Mouse (Mus musculus) forebrain, embryonic 14.5 days (tissue): ENCODE data around the gene Rab7. TPM values are rescaled to one million over a fixed set of nuclear protein-coding genes. Genes with fewer than 3 reads are reported as not detected.
A peak's percentile ranks its signal among the peaks of the same experiment; 100 is the strongest.

Experiments
- ATAC-seq: fragments of 200-750 bp; cut with Nextera tagmentation; 2 replicates; pipeline ENCODE4 v1.8.0; 2017; ENCODE audit warnings: mild to moderate bottlenecking, moderate library complexity
- DNase-seq: peaks from one replicate; pipeline ENCODE4 v3.0.0-alpha.2; 2015; ENCODE audit warnings: low spot score
- H3K27ac ChIP-seq: fragments of 300-500 bp; sonication (generic); 2 replicates; pipeline ENCODE4 v1.5.1; 2014; ENCODE audit warnings: low read depth, mild to moderate bottlenecking, control low read depth, low read length, moderate library complexity
- H3K27me3 ChIP-seq: fragments of 300-500 bp; sonication (generic); replicated peaks from 2 replicates; pipeline ENCODE4 v1.6.1; 2014; ENCODE audit warnings: low read length, control low read depth, mixed read lengths; ENCODE audit not compliant: control insufficient read depth, insufficient read depth
- H3K36me3 ChIP-seq: fragments of 300-500 bp; sonication (generic); 2 replicates; pipeline ENCODE4 v1.6.1; 2014; ENCODE audit warnings: low read length, control low read depth; ENCODE audit not compliant: control insufficient read depth, insufficient read depth
- H3K4me1 ChIP-seq: fragments of 300-500 bp; sonication (generic); 2 replicates; pipeline ENCODE4 v1.6.1; 2014; ENCODE audit warnings: antibody characterized with exemption, low read length, control low read depth; ENCODE audit not compliant: control insufficient read depth, insufficient read depth
- H3K4me2 ChIP-seq: fragments of 300-500 bp; sonication (generic); 2 replicates; pipeline ENCODE4 v1.6.1; 2014; ENCODE audit warnings: mild to moderate bottlenecking, control low read depth, low read length
- H3K4me3 ChIP-seq: fragments of 300-500 bp; sonication (generic); 2 replicates; pipeline ENCODE4 v1.5.1; 2014; ENCODE audit warnings: low read depth, low read length, control low read depth
- H3K9ac ChIP-seq: fragments of 300-500 bp; sonication (generic); 2 replicates; pipeline ENCODE4 v1.6.1; 2014; ENCODE audit warnings: mild to moderate bottlenecking, low read length, control low read depth, moderate library complexity
- H3K9me3 ChIP-seq: fragments of 300-500 bp; sonication (generic); replicated peaks from 2 replicates; pipeline ENCODE4 v1.6.1; 2016; ENCODE audit warnings: low read length, control low read depth, mixed read lengths; ENCODE audit not compliant: control insufficient read depth
- whole genome bisulfite sequencing: fragments of 180-500 bp; shearing (Covaris S2); extraction: QIAGEN DNeasy Blood & Tissue Kit; methylation state at CpG from one replicate; pipeline ENCODE4 v1.1.7; 2014; 5-methylcytosine and 5-hydroxymethylcytosine counted together
- polyA plus RNA-seq: library from polyadenylated mRNA; unstranded; fragments of >200 nt; fragmentation: Nextera tagmentation; extraction: Ambion mirVana; gene quantifications from 2 replicates; pipeline ENCODE4 v1.2.1, GENCODE M21; 2014

The Rab7 gene
- polyA plus RNA-seq, 1 experiment from 2014 or later: 342 TPM

DNA sequence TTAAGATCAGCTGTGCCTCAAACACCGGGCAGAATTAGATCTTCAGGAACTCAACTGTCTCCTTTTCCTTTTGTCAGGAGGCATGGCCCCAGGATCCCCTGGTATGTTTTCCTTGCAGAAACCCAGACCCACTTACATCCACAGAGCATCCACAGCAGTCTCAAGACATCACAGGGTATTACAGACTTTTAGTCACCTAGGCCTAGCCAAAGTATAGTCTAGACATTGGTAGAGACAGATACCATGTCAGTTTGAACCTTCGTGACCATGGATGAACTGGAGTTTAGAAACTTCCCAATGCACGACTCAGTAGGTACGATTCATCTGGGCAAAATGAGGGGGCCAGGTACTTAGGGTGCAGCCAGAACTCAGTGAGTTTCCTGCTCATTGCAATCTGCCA, 46.7 kb downstream of the Rab7 start:
- no peak overlapping the region for H3K4me3 ChIP-seq
- WGBS: 89% methylated on average over 4 of the region's 4 CpGs
- no peaks in the 10 kb centered on the region for H3K27me3 ChIP-seq
- H3K4me2 ChIP-seq: no peak overlapping the region
- H3K27ac ChIP-seq: no peak overlapping the region
- H3K9me3 ChIP-seq: no peaks in the 10 kb centered on the region
- DNase-seq: no peak
- peaks cover 13% of the 10 kb centered on the region for H3K4me1 ChIP-seq
- ATAC-seq: no peak
- no peak overlapping the region for H3K9ac ChIP-seq
- H3K36me3 ChIP-seq: peaks cover 41% of the 10 kb centered on the region

DNA sequence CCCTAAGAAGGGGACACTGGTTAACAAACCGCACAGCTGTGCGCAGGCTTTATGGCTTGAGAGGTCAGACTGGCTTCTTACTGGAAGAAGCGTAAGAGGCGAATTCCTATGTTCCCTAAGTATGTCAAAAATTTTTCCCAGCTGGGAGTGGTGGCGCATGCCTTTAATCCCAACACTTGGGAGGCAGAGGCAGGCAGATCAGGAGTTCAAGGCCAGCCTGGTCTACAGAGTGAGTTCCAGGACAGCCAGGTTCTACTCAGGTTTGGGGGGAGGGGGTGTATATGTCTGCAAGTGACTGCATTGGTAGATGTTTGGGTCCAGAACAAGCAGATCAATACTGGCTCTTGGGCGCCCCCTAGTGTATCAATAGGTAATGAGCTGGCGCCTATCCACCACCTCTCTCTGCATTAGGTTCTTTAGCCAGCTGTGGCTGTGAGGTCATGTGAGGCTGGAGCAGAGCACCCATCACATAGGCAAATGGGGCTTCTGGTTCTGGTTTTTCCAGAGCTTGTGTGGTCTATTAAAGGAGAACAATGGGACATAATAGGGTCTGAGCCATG, 47.3 kb downstream of the Rab7 start:
- Histone ChIP-seq H3K36me3 (peaks cover 35% of the 10 kb centered on the region), H3K27ac (no peak overlapping the region), H3K9me3 (no peaks in the 10 kb centered on the region), H3K4me1 (peaks cover 17% of the 10 kb centered on the region), H3K4me3 (no peak overlapping the region), H3K4me2 (no peak overlapping the region), H3K9ac (no peak overlapping the region), H3K27me3 (no peaks in the 10 kb centered on the region)
- ATAC-seq (peak; percentile 35; the same call in 1 of the 2 replicates), DNase-seq (peak; percentile 85)
- WGBS: 63% methylated on average over 7 of the region's 7 CpGs

DNA sequence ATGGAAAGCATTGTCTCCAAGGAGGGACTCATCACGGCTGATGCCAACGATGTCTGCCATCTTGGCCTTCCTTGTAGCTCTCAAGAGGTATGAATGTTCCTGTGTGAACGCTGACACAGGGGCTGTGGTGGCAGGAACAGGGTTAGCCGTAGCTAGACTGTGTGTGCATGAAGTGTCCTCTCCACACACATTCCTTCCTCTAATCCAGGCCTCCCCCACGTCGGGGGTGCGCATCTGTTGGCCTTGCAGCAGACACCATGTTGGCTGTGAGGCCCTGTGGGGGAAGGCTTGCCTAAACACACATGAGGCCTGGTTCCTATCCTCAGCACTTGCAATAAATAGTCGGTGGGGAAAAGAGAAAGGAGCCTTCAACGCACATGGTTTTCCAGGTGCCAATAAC, 48.5 kb downstream of the Rab7 start:
- Histone ChIP-seq H3K4me1 (peaks cover 25% of the 10 kb centered on the region), H3K4me3 (no peak overlapping the region), H3K36me3 (peaks cover 24% of the 10 kb centered on the region), H3K9ac (no peak overlapping the region), H3K9me3 (no peaks in the 10 kb centered on the region), H3K4me2 (no peak overlapping the region), H3K27ac (no peak overlapping the region), H3K27me3 (no peaks in the 10 kb centered on the region)
- 90% methylated on average over 9 of the region's 9 CpGs for WGBS
- DNase-seq: no peak
- ATAC-seq: no peak

DNA sequence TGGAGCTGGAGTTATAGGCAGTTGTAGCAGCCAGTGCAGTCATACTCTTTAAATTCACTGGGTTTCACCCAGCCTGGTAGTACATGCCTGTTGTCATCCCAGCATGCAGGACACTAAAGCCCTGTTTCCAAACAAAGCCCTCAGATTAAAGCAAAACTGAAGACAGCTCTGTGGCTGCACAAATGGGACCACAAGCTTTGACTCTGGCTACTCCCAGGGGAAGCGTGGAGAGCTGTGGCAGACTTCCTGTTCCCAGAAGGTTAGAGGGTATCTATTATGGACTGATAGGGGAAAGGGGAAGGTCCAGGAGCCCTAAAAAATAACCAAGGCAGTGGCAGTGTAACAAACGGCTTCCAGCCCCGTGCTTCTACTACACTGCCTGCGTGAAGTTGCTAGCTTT, 49.6 kb downstream of the Rab7 start:
- H3K27me3 ChIP-seq: no peaks in the 10 kb centered on the region
- H3K36me3 ChIP-seq: peaks cover 13% of the 10 kb centered on the region
- DNase-seq (no peak), ATAC-seq (no peak)
- H3K9me3 ChIP-seq: no peaks in the 10 kb centered on the region
- no peak overlapping the region for H3K9ac ChIP-seq
- no peak overlapping the region for H3K27ac ChIP-seq
- H3K4me3 ChIP-seq: no peak overlapping the region
- no peak overlapping the region for H3K4me2 ChIP-seq
- H3K4me1 ChIP-seq: peaks cover 25% of the 10 kb centered on the region
- 88% methylated on average over 4 of the region's 4 CpGs for WGBS

DNA sequence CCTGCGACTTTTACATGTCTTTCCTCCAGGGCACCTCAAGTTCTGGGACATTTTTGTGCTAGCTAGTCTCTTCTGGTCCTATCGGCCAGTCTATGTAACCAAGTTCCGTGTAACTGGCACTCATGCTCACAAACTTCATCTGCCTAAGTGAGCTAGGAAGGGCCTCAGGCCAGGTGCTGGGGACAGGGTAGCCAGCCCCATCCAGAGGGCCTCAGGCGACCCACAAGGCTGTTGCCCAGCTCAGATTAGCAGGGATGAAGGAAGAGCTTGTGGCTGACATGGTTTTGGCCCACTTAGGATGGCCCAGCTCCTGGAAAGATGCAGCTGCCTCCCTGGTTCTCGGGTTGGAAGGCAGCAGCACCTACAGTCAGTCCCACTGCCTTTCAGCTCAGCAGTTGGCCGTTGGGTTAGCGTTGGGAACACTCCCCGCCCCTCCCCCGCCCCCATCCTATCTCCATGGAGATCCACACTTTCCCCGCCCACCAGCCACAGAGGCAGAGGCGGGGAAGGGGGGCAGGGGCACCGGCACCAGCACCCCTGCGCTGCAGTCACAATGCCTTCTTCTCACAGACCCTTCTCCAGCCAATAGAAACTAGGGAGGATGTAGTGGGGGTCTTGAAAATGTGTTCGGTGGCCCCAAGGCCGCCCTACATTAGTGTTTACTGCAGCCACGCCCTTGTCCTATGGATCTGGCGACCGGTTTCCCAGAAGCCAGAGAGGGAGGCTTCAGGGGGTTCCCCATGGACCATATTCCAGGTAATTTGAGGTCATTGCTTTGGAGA, 51.1 kb downstream of the Rab7 start:
- DNase-seq (peak; percentile 91), ATAC-seq (peak; percentile 89)
- 3% methylated on average over 18 of the region's 18 CpGs for WGBS
- H3K36me3 ChIP-seq: peaks cover 6% of the 10 kb centered on the region
- no peaks in the 10 kb centered on the region for H3K9me3 ChIP-seq
- H3K4me3 ChIP-seq: peak overlapping the region; percentile 29
- H3K4me2 ChIP-seq: peak overlapping the region; percentile 57
- no peaks in the 10 kb centered on the region for H3K27me3 ChIP-seq
- peak overlapping the region; percentile 57 for H3K9ac ChIP-seq
- peak overlapping the region; percentile 85 for H3K27ac ChIP-seq
- H3K4me1 ChIP-seq: peaks cover 25% of the 10 kb centered on the region

DNA sequence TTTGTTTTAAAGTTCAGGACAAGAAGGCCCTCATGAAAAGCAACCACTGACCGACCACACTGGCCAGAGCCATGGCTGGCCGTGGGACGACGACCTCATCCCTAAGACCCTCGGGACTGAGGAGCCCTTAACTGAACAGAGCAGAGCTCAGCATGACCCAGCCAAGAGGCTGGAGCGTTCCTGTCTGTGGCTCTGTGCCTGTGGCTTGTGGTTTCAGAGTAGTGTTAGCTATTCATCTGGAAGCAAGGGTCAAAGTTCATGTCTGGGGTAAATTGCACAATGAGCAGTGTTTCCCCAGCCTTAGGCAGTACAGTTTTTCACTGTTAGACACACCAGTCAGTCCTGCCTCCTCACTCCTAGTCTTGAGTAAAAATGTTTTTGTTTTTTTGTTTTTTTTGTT, 52.3 kb downstream of the Rab7 start:
- ATAC-seq (no peak), DNase-seq (no peak)
- 19% methylated on average over 6 of the region's 6 CpGs for WGBS
- H3K4me1 ChIP-seq: peaks cover 25% of the 10 kb centered on the region
- H3K4me2 ChIP-seq: no peak overlapping the region
- no peak overlapping the region for H3K9ac ChIP-seq
- H3K9me3 ChIP-seq: no peaks in the 10 kb centered on the region
- H3K4me3 ChIP-seq: no peak overlapping the region
- peaks cover 10% of the 10 kb centered on the region; the same call in 1 of the 2 replicates for H3K36me3 ChIP-seq
- no peak overlapping the region for H3K27ac ChIP-seq
- no peaks in the 10 kb centered on the region for H3K27me3 ChIP-seq

DNA sequence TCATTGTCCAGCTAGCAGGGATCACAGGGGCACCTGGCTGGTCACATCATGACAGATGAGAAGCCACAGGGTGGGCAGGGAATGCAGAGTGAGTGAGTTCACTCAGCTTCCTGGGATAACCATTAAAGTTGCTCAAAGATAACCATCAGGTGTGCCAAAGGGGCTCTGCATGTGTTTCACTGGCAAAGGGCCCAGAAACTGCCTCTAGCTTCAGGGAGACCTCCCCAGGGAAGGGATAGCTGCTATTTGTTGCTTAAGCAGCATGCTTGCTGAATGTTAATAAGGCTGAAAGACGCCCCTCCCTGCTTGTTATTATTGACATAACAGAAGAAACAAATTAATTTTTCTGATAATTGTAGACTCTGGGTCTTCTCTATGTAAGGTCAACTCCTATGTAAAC, 53.2 kb downstream of the Rab7 start:
- no peak overlapping the region for H3K4me3 ChIP-seq
- H3K9ac ChIP-seq: no peak overlapping the region
- DNase-seq (peak; percentile 72), ATAC-seq (no peak)
- H3K4me1 ChIP-seq: peaks cover 25% of the 10 kb centered on the region
- H3K9me3 ChIP-seq: no peaks in the 10 kb centered on the region
- H3K27me3 ChIP-seq: no peaks in the 10 kb centered on the region
- no peak overlapping the region for H3K27ac ChIP-seq
- WGBS: 36% methylated on average over 1 of the region's 1 CpGs
- no peak overlapping the region for H3K4me2 ChIP-seq
- H3K36me3 ChIP-seq: peaks cover 19% of the 10 kb centered on the region; the same call in 1 of the 2 replicates

DNA sequence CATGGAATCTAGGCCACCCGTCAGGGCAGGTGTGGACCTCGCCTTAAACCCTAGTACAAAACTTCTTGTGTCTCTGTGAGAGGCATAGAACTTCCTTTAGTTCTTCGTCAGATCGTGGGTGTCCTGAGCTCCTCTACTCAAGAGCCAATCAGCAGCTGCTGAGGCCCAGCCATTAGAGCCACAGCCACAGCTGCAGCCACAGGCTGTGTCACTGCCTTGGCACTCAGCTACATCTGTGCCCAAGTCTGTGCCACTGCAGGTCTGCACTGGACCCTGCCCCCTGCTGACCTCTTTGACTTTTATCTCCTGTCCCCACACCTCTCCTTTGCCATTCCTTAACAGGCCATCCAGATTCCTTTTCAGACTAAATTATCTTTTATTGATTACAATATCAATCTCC, 53.9 kb downstream of the Rab7 start:
- Histone ChIP-seq H3K27me3 (no peaks in the 10 kb centered on the region), H3K4me2 (no peak overlapping the region), H3K9ac (no peak overlapping the region), H3K36me3 (peaks cover 25% of the 10 kb centered on the region), H3K27ac (no peak overlapping the region), H3K4me3 (no peak overlapping the region), H3K4me1 (peaks cover 25% of the 10 kb centered on the region), H3K9me3 (no peaks in the 10 kb centered on the region)
- 70% methylated on average over 4 of the region's 4 CpGs for WGBS
- DNase-seq (no peak), ATAC-seq (no peak)

DNA sequence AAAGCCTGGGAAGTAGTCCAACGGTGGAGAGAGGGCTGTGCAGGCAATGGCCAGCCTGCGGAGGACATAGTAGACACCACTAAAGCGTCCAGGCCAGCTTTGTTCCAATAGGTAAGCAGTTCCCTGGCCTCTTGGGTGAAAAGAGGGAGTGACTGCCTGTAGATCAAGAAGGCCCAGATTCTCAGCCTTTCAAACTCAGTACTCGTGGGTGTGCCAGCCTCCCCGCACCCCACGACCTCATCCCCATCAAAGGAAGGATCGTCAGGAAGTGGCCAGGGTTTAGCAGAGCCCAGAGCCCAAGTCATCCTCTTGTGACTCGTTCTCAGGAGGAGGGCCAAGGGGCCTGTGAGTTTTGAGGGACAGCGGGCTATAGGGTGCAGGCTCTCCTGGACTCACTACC, 62.6 kb downstream of the Rab7 start:
- Histone ChIP-seq H3K9me3 (no peaks in the 10 kb centered on the region), H3K4me3 (peak overlapping the region; percentile 98), H3K27me3 (no peaks in the 10 kb centered on the region), H3K27ac (0 out of 2 replicates have a peak overlapping the region, but pooled peaks have one; percentile 36), H3K4me1 (peaks cover 17% of the 10 kb centered on the region), H3K36me3 (peaks cover 36% of the 10 kb centered on the region), H3K9ac (peak overlapping the region; percentile 97), H3K4me2 (peak overlapping the region; percentile 67)
- 68% methylated on average over 9 of the region's 9 CpGs for WGBS
- no peak for ATAC-seq
- no peak for DNase-seq
